Mouse (Mus musculus) heart, adult 2 months (tissue): ENCODE results near the gene Mpdu1. TPM values are rescaled to one million over a fixed set of nuclear protein-coding genes. Genes with fewer than 3 reads are reported as not detected.

ENCODE experiments used
- DNase-seq, 2 experiments: peaks; one replicate each; pipeline ENCODE4 v3.0.0; 2021
- H3K27ac ChIP-seq: fragments of 200-600 bp; 2 replicates; pipeline ENCODE4 v1.8.1; 2022
- H3K27me3 ChIP-seq: fragments of 200-500 bp; 2 replicates; pipeline ENCODE4 v1.6.1; 2012; ENCODE audit warnings: mild to moderate bottlenecking, low read length, inconsistent platforms, mixed read lengths; ENCODE audit not compliant: control insufficient read depth, insufficient read depth
- H3K36me3 ChIP-seq: fragments of 200-500 bp; 2 replicates; pipeline ENCODE4 v1.6.1; 2012; ENCODE audit warnings: low read length, inconsistent platforms; ENCODE audit not compliant: control insufficient read depth, insufficient read depth
- H3K4me1 ChIP-seq: fragments of 200-500 bp; 2 replicates; pipeline ENCODE4 v1.6.1; 2011; ENCODE audit warnings: low read length; ENCODE audit not compliant: control insufficient read depth, insufficient read depth
- H3K4me3 ChIP-seq: fragments of 200-600 bp; 2 replicates; pipeline ENCODE4 v1.8.1; 2022
- H3K79me2 ChIP-seq: fragments of 200-500 bp; replicated peaks from 2 replicates; pipeline ENCODE4 v1.6.1; 2012; ENCODE audit warnings: mild to moderate bottlenecking, inconsistent platforms, low read length, moderate library complexity, mixed read lengths; ENCODE audit not compliant: control insufficient read depth, insufficient read depth
- H3K9ac ChIP-seq: fragments of 200-500 bp; 2 replicates; pipeline ENCODE4 v1.6.1; 2012; ENCODE audit warnings: low read depth, mild to moderate bottlenecking, control low read depth, inconsistent platforms, low read length, mixed read lengths
- CTCF ChIP-seq: fragments of 200-600 bp; IDR thresholded peaks from 2 replicates; pipeline ENCODE4 v1.8.1; 2022; ENCODE audit warnings: antibody characterized with exemption, mild to moderate bottlenecking, moderate library complexity
- EP300 ChIP-seq: fragments of 200-500 bp; IDR thresholded peaks from 2 replicates; pipeline ENCODE4 v1.6.1; 2011; ENCODE audit warnings: low read depth, low read length, control low read depth; ENCODE audit not compliant: insufficient read depth
- POLR2A ChIP-seq: fragments of 200-500 bp; IDR thresholded peaks from 2 replicates; pipeline ENCODE4 v1.6.1; 2011; ENCODE audit warnings: mild to moderate bottlenecking, low read depth, low read length, control low read depth; ENCODE audit not compliant: insufficient read depth
- WGBS: fragments of 180-500 bp; shearing (Covaris S2); methylation state at CpG from one replicate; pipeline ENCODE4 v1.1.7; 2018; 5-methylcytosine and 5-hydroxymethylcytosine counted together
- intact Hi-C: fragments of 180-260 bp; cut with DNase I; formaldehyde crosslinking; loops from one replicate; pipeline ENCODE4 v1.15.1; 2025
- polyA plus RNA-seq: library from polyadenylated mRNA; depleted of rRNA; stranded (reverse); fragments of >200 nt; gene quantifications from 2 replicates; pipeline ENCODE4 v1.2.3, GENCODE M21; 2012
- total RNA-seq, 2 experiments: library from RNA; stranded (reverse); gene quantifications; 2 replicates each; pipeline ENCODE4 v1.2.3; 2021

The Mpdu1 gene
- total and polyA plus RNA-seq, 3 experiments = 13.7 to 40.8 (median 14.2) TPM

DNA sequence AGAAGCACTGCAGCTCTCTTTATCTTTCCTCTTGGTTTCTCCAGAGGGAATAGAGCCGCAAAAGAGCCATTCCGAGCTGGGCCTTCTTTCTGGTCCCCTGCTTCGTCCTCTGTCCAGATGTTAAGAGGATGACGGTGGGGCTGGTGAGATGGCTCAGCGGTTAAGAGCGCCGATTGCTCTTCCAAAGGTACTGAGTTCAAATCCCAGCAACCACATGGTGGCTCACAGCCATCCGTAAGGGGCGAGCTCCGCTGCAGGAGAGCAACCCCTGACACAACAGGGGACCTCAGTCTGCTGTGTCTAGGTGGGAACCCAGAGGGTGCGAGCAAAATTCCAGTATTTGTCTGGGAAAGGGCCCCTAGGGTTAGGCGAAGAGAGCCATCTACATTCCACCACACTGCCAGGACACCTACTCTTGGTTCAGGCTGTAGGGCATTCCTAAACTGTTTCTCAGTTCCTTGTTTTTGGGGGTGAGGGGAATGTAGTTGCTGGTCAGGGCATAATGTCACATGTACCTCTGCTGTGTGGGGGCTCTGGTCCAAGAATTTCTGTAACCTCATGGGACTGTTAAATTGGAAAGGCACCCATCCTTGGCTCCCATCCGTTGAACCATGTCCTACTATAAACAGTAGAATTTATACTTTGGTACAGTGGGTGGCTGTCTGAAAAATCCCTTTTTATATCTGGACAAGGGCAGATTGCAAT, 677 bp upstream of the Mpdu1 start:
- no peak for DNase-seq
- peaks cover 6% of the 10 kb centered on the region for H3K4me1 ChIP-seq
- intact Hi-C loops = no loop called here

DNA sequence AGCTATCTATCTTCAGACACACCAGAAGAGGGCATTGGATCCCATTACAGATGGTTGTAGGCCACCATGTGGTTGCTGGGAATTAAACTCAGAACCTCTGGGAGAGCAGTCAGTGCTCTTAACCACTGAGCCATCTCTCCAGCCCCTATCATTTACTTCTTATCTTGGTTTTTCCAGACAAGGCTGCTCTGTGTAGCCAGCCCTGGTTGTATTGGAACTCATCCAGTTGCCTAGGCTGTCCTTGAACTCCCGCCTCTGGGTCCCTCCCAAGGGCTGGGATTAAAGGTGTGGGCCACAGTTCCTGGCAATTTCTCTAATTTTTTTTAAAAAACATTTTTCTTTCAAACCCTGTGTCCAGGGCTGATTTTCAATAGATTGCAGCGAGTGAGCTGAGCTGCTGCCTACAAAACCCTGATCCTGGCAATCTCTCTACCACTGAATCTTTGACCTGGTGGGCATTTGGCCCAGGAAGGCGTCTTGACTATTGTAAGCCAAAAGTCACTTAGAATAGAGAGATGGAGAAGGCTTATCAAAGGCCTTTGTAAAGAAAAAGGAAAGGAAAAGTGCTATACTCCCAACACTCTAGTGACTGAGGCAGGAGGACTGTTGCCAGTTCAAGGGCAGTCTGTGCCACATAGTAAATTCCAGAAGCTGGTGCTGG, 1.1 kb downstream of the Mpdu1 start:
- no peak for DNase-seq
- Histone ChIP-seq H3K79me2 (no peaks in the 10 kb centered on the region), H3K4me1 (peaks cover 6% of the 10 kb centered on the region), H3K27me3 (no peaks in the 10 kb centered on the region), H3K4me3 (peak overlapping the region; percentile 79), H3K36me3 (no peaks in the 10 kb centered on the region), H3K27ac (peak overlapping the region; percentile 98), H3K9ac (no peak overlapping the region)
- TF ChIP-seq CTCF (no peak), POLR2A (no peak), EP300 (no peak)
- intact Hi-C loops = no loop called here
- WGBS = 36% methylated on average over 3 of the region's 3 CpGs

More for the DNA sequence above, 677 bp upstream of the Mpdu1 start:
- 54% methylated on average over 13 of the region's 13 CpGs for WGBS
- Histone ChIP-seq H3K36me3 (no peaks in the 10 kb centered on the region; the same call in 1 of the 2 replicates), H3K4me3 (peak overlapping the region; percentile 79), H3K27me3 (no peaks in the 10 kb centered on the region), H3K27ac (peak overlapping the region; percentile 98), H3K9ac (peak overlapping the region; percentile 23), H3K79me2 (no peaks in the 10 kb centered on the region)
- TF ChIP-seq POLR2A (no peak), CTCF (no peak), EP300 (no peak)

GRCm38 (mm10) chr11:69657462-69657881, 5.0 kb downstream of the Mpdu1 start:
- Histone ChIP-seq H3K79me2 (no peaks in the 10 kb centered on the region), H3K27ac (no peak overlapping the region), H3K4me3 (no peak overlapping the region), H3K36me3 (no peaks in the 10 kb centered on the region), H3K27me3 (no peaks in the 10 kb centered on the region), H3K9ac (no peak overlapping the region), H3K4me1 (peaks cover 2% of the 10 kb centered on the region)
- intact Hi-C loops = loop anchor here (2.0 kb wide), 1 partner anchor 29 kb away; no protein-coding TSS in a partner anchor
- 0 out of 2 replicates have a peak, but pooled peaks have one; percentile 0 for TF ChIP-seq EP300
- no peak for TF ChIP-seq POLR2A
- no peak for DNase-seq
- WGBS = 86% methylated on average over 15 of the region's 15 CpGs

DNA sequence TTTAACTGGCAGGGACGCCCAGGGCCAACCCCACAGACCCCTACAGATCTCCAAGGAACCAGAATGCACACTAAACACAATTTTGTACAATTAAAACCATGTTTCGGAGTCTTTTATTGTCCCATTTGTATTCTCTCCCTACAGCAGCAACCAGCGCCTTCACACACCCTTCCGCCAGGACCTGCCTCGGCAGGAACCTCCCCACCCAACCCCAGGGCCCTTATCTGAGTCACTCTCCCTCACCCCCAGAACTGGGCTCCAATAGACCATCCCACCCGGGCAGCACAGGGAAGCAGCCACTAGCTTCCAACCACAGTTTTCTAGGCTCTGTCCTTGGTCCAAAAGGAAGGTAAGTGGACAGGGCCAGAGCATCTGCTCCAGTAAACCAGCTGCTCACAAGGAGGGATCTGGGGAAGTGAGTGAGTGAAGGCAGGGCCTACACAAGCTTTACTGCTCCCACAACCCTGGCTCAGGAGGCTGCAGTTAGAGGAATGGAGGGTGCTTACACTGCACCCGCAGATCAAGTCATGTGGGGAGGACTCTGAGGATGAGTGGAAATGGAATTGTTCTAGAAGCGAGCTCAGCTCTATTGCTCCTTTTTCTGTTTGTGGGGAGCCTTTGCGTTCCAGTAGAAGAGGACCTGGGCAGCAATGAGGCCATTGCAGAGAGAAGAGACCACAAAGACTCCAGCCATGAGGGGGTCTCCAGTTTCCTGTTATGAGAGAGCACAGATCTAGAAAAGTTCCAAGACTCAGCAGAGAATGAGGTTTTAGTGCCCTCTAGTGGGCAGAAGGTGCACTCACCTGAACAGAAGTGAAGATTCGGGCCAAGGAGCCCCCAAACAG, 5.6 kb downstream of the Mpdu1 start:
- Histone ChIP-seq H3K36me3 (no peaks in the 10 kb centered on the region), H3K27ac (no peak overlapping the region), H3K4me3 (no peak overlapping the region), H3K4me1 (peaks cover 2% of the 10 kb centered on the region), H3K9ac (no peak overlapping the region), H3K79me2 (no peaks in the 10 kb centered on the region), H3K27me3 (no peaks in the 10 kb centered on the region)
- DNase-seq = peak; percentile 36 to 55
- 71% methylated on average over 10 of the region's 10 CpGs for WGBS
- no peak for TF ChIP-seq POLR2A
- TF ChIP-seq EP300 = 0 out of 2 replicates have a peak, but pooled peaks have one; percentile 34
- TF ChIP-seq CTCF = peak; percentile 94
- intact Hi-C loops = loop anchor here (2.0 kb wide), 1 partner anchor 28 kb away; no protein-coding TSS in a partner anchor

- H3K79me2 ChIP-seq = no peaks in the 10 kb centered on the region
- no peaks in the 10 kb centered on the region for H3K27me3 ChIP-seq
- WGBS = 53% methylated on average over 5 of the region's 5 CpGs
- H3K27ac ChIP-seq = no peak overlapping the region
- no peaks in the 10 kb centered on the region for H3K36me3 ChIP-seq
- intact Hi-C loops = loop anchor here (2.0 kb wide), 1 partner anchor 27 kb away; no protein-coding TSS in a partner anchor
- DNase-seq = no peak
- H3K4me3 ChIP-seq = no peak overlapping the region
- peaks cover 2% of the 10 kb centered on the region for H3K4me1 ChIP-seq
- TF ChIP-seq POLR2A (no peak), CTCF (no peak), EP300 (no peak)
- peak overlapping the region; percentile 10; the same call in 1 of the 2 replicates for H3K9ac ChIP-seq
Measured at GRCm38 (mm10) chr11:69656065-69656455, 6.4 kb downstream of the Mpdu1 start.
